Mouse (Mus musculus) liver, adult 2 months (tissue): ENCODE data around the gene Slc38a5.

Experiments used
- CTCF ChIP-seq: fragments of 200-500 bp; IDR thresholded peaks from 2 replicates; pipeline ENCODE4 v1.5.1; 2011; ENCODE audit warnings: low read depth, low read length, control low read depth
- POLR2A ChIP-seq: fragments of 200-500 bp; IDR thresholded peaks from 2 replicates; pipeline ENCODE4 v1.6.1; 2011; ENCODE audit warnings: low read length, control low read depth; ENCODE audit not compliant: insufficient read depth; ENCODE audit errors: extremely low read depth

DNA sequence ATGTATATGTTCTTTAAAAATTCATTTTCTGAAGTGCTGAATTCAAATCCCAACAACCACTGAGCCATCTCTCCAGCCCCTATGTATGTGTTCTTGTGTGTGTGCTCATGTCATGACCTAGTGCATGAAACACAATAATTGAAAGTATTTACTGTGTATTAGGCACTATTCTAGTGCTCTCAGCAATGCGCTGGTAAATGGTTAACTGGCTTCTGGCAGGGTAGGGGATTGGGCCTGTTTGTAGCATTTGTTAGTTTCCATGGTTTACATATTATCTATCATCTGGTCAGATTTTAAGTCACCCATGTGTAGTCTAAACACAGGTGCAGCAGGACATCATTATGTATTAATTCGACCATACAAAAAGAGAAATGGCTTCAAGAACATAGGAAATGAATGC is 17.2 kb upstream of the Slc38a5 start:
- TF ChIP-seq CTCF (no peak), POLR2A (no peak)
